Mouse (Mus musculus) MEL (cell line): ENCODE data around the gene Dnhd1. TPM values are rescaled to one million over a fixed set of nuclear protein-coding genes. Genes with fewer than 3 reads are reported as not detected.
"Not testable (repeated sequence)": the region's sequence is repeated elsewhere in the genome, so short reads cannot be mapped to it uniquely, and the experiment has no call there.

Experiments used
- DNase-seq: peaks from one replicate; pipeline ENCODE4 v3.0.0; 2011; ENCODE audit warnings: low read depth, low spot score
- H3K27ac ChIP-seq: 2 replicates; pipeline ENCODE4 v1.5.1; 2012; ENCODE audit warnings: low read depth, mild to moderate bottlenecking, control low read depth, low read length, moderate library complexity; ENCODE audit not compliant: control insufficient read depth
- H3K27me3 ChIP-seq, 2 experiments: fragments of 150-350 bp in 1 of 2; sonication (generic) in 1 of 2; 2 replicates each; pipeline ENCODE4 v1.6.1; 2012; ENCODE audit warnings: low read length in 2 of 2, mild to moderate bottlenecking in 2 of 2, improper control_type of control experiment in 1 of 2, moderate library complexity in 1 of 2; ENCODE audit not compliant: insufficient read depth in 2 of 2, control insufficient read depth in 1 of 2
- H3K36me3 ChIP-seq, 2 experiments: 2 replicates each; pipeline ENCODE4 v1.6.1; 2012 to 2014; ENCODE audit warnings: low read length in 2 of 2, improper control_type of control experiment in 1 of 2, inconsistent platforms in 1 of 2, mild to moderate bottlenecking in 1 of 2; ENCODE audit not compliant: insufficient read depth in 2 of 2, control insufficient read depth in 1 of 2
- H3K4me1 ChIP-seq, 2 experiments: fragments of 150-350 bp in 1 of 2; sonication (generic) in 1 of 2; 2 replicates each; pipeline ENCODE4 v1.6.1; 2012; ENCODE audit warnings: low read length in 2 of 2, improper control_type of control experiment in 1 of 2, mild to moderate bottlenecking in 1 of 2; ENCODE audit not compliant: insufficient read depth in 2 of 2, control insufficient read depth in 1 of 2
- H3K4me3 ChIP-seq, 2 experiments: fragments of 150-350 bp in 1 of 2; sonication (generic) in 1 of 2; 2 replicates each; pipeline ENCODE4 v1.5.1; 2012; ENCODE audit warnings: low read depth in 2 of 2, low read length in 2 of 2, mild to moderate bottlenecking in 2 of 2, moderate library complexity in 2 of 2, control low read depth in 1 of 2, improper control_type of control experiment in 1 of 2; ENCODE audit not compliant: control insufficient read depth in 1 of 2, insufficient read depth in 1 of 2
- H3K79me2 ChIP-seq: 2 replicates; pipeline ENCODE4 v1.6.1; 2012; ENCODE audit warnings: mild to moderate bottlenecking, low read length, moderate library complexity; ENCODE audit not compliant: control insufficient read depth, poor library complexity, insufficient read depth
- H3K9ac ChIP-seq: 2 replicates; pipeline ENCODE4 v1.6.1; 2012; ENCODE audit warnings: low read depth, mild to moderate bottlenecking, control low read depth, low read length, moderate library complexity; ENCODE audit not compliant: control insufficient read depth, poor library complexity, severe bottlenecking
- H3K9me3 ChIP-seq: fragments of 150-350 bp; sonication (generic); replicated peaks from 2 replicates; pipeline ENCODE4 v1.6.1; 2012; ENCODE audit warnings: mild to moderate bottlenecking, low read length, improper control_type of control experiment, moderate library complexity; ENCODE audit not compliant: insufficient read depth
- ELF1 ChIP-seq: IDR thresholded peaks from 2 replicates; pipeline ENCODE4 v1.6.1; 2014; ENCODE audit warnings: low read depth, mild to moderate bottlenecking, inconsistent platforms, low read length, improper control_type of control experiment, moderate library complexity
- ETS1 ChIP-seq: IDR thresholded peaks from 2 replicates; pipeline ENCODE4 v1.6.1; 2012; ENCODE audit warnings: low read depth, mild to moderate bottlenecking, inconsistent platforms, low read length, improper control_type of control experiment, moderate library complexity
- GATA1 ChIP-seq: IDR thresholded peaks from 2 replicates; pipeline ENCODE4 v1.6.1; 2011; ENCODE audit warnings: low read depth, low read length, improper control_type of control experiment
- HCFC1 ChIP-seq: IDR thresholded peaks from 2 replicates; pipeline ENCODE4 v1.6.1; 2012; ENCODE audit warnings: low read depth, mild to moderate bottlenecking, inconsistent platforms, low read length, improper control_type of control experiment, moderate library complexity
- JUND ChIP-seq: IDR thresholded peaks from 2 replicates; pipeline ENCODE4 v1.6.1; 2011; ENCODE audit warnings: low read depth, mild to moderate bottlenecking, improper control_type of control experiment, low read length
- KAT2A ChIP-seq: conservative IDR thresholded peaks from 2 replicates; pipeline ENCODE4 v1.6.1; 2012; ENCODE audit warnings: low read depth, low read length, improper control_type of control experiment, inconsistent platforms
- MAX ChIP-seq: IDR thresholded peaks from 2 replicates; pipeline ENCODE4 v1.6.1; 2011; ENCODE audit warnings: low read length, improper control_type of control experiment
- MEF2A ChIP-seq: IDR thresholded peaks from 2 replicates; pipeline ENCODE4 v1.6.1; 2014; ENCODE audit warnings: low read depth, mild to moderate bottlenecking, inconsistent platforms, low read length, improper control_type of control experiment; ENCODE audit not compliant: poor library complexity, insufficient replicate concordance, severe bottlenecking; ENCODE audit errors: extremely low read depth
- MXI1 ChIP-seq: IDR thresholded peaks from 2 replicates; pipeline ENCODE4 v1.6.1; 2011; ENCODE audit warnings: mild to moderate bottlenecking, low read depth, low read length, improper control_type of control experiment
- MYC ChIP-seq: IDR thresholded peaks from 2 replicates; pipeline ENCODE4 v1.6.1; 2011; ENCODE audit warnings: low read depth, mild to moderate bottlenecking, low read length, improper control_type of control experiment, moderate library complexity
- NELFE ChIP-seq: IDR thresholded peaks from 2 replicates; pipeline ENCODE4 v1.6.1; 2011; ENCODE audit warnings: low read depth, low read length, improper control_type of control experiment
- NRF1 ChIP-seq: IDR thresholded peaks from 2 replicates; pipeline ENCODE4 v1.6.1; 2014; ENCODE audit warnings: low read depth, mild to moderate bottlenecking, inconsistent platforms, low read length, improper control_type of control experiment, moderate library complexity; ENCODE audit not compliant: poor library complexity, insufficient read depth, severe bottlenecking
- POLR2A ChIP-seq, 2 experiments: IDR thresholded peaks; 2 replicates each; pipeline ENCODE4 v1.6.1; 2011 to 2012; ENCODE audit warnings: low read length in 2 of 2, mild to moderate bottlenecking in 2 of 2, control low read depth in 1 of 2, improper control_type of control experiment in 1 of 2, low read depth in 1 of 2, moderate library complexity in 1 of 2; ENCODE audit not compliant: control insufficient read depth in 1 of 2, insufficient read depth in 1 of 2, poor library complexity in 1 of 2
- POLR2AphosphoS2 ChIP-seq: IDR thresholded peaks from 2 replicates; pipeline ENCODE4 v1.6.1; 2011; ENCODE audit warnings: low read length, improper control_type of control experiment
- RAD21 ChIP-seq: IDR thresholded peaks from 2 replicates; pipeline ENCODE4 v1.6.1; 2011; ENCODE audit warnings: mild to moderate bottlenecking, low read depth, low read length, improper control_type of control experiment
- RCOR1 ChIP-seq: IDR thresholded peaks from 2 replicates; pipeline ENCODE4 v1.6.1; 2012; ENCODE audit warnings: low read depth, mild to moderate bottlenecking, inconsistent platforms, low read length, improper control_type of control experiment
- SIN3A ChIP-seq: IDR thresholded peaks from 2 replicates; pipeline ENCODE4 v1.6.1; 2012; ENCODE audit warnings: low read length, improper control_type of control experiment, inconsistent platforms
- TBP ChIP-seq: IDR thresholded peaks from 2 replicates; pipeline ENCODE4 v1.8.0; 2011; ENCODE audit warnings: low read depth, low read length, improper control_type of control experiment
- TCF12 ChIP-seq: IDR thresholded peaks from 2 replicates; pipeline ENCODE4 v1.6.1; 2014; ENCODE audit warnings: low read depth, mild to moderate bottlenecking, inconsistent platforms, low read length, improper control_type of control experiment, moderate library complexity
- UBTF ChIP-seq: IDR thresholded peaks from 2 replicates; pipeline ENCODE4 v1.6.1; 2012; ENCODE audit warnings: low read depth, mild to moderate bottlenecking, inconsistent platforms, low read length, improper control_type of control experiment, moderate library complexity, borderline replicate concordance; ENCODE audit not compliant: insufficient read depth
- ZMIZ1 ChIP-seq: IDR thresholded peaks from 2 replicates; pipeline ENCODE4 v1.6.1; 2012; ENCODE audit warnings: low read depth, mild to moderate bottlenecking, inconsistent platforms, low read length, improper control_type of control experiment, moderate library complexity
- polyA plus RNA-seq, 2 experiments: library from polyadenylated mRNA; stranded (reverse) in 1 of 2; unstranded in 1 of 2; fragments of >175 nt in 1 of 2; fragments of >200 nt in 1 of 2; gene quantifications; 2 replicates each; pipeline versions ENCODE4 v1.2.1 to v1.2.4; 2012; ENCODE audit warnings: low replicate concordance in 2 of 2, low read depth in 1 of 2; ENCODE audit not compliant: insufficient read length in 2 of 2, insufficient read depth in 1 of 2, missing spikeins in 1 of 2
- total RNA-seq: library from RNA; depleted of rRNA; stranded (reverse); fragments of 300-350 nt; gene quantifications from 2 replicates; pipeline ENCODE4 v1.2.3, GENCODE M21; 2012

Dnhd1 gene
- total and polyA plus RNA-seq, 3 experiments, result 1.7 to 2.6 TPM; not detected in 1

DNA sequence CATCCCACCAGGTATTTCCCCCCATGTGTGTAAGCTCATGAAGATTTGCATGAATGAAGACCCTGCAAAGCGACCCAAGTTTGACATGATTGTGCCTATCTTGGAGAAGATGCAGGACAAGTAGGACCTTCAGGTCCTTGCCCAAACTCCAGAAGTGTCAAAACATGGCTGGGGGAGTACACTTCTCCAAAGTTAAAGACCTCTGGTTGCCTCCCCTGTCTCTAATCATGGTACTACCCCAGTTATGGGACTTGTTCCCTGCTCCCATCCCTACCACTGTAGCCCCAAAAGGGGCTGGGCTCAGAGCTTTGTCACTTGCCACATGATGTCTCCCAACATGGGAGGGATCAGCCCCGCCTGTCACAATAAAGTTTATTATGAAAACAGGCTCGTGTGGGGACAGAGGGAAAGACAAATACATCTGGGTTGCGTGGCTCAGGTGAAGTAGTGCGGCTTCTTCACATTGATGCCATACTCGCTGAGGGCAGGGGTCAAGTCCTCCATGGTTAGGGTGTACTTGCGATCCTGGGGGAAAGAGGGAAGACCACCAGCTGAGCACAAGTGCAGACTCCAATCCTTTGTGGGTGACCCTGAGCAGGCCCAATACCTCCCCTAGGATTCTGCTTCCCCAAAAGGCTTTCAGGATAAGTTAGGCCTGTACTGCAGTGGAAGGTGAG is 92.0 kb downstream of the Dnhd1 start:
- Histone ChIP-seq H3K4me1 (peaks cover 11 to 19% of the 10 kb centered on the region in 2 experiments), H3K79me2 (peaks cover 15% of the 10 kb centered on the region), H3K9ac (peak overlapping the region; percentile 97), H3K36me3 (peaks cover 4 to 24% of the 10 kb centered on the region in 2 experiments; a peak in 3 of 4 replicates), H3K4me3 (peak overlapping the region in 1 of 2 experiments; percentile 92; a peak in 1 of 4 replicates)
- not testable (repeated sequence) for DNase-seq, H3K27ac ChIP-seq, H3K9me3 ChIP-seq, H3K27me3 ChIP-seq
- TF ChIP-seq ZMIZ1, result peak; percentile 50; the same call in 1 of the 2 replicates

DNA sequence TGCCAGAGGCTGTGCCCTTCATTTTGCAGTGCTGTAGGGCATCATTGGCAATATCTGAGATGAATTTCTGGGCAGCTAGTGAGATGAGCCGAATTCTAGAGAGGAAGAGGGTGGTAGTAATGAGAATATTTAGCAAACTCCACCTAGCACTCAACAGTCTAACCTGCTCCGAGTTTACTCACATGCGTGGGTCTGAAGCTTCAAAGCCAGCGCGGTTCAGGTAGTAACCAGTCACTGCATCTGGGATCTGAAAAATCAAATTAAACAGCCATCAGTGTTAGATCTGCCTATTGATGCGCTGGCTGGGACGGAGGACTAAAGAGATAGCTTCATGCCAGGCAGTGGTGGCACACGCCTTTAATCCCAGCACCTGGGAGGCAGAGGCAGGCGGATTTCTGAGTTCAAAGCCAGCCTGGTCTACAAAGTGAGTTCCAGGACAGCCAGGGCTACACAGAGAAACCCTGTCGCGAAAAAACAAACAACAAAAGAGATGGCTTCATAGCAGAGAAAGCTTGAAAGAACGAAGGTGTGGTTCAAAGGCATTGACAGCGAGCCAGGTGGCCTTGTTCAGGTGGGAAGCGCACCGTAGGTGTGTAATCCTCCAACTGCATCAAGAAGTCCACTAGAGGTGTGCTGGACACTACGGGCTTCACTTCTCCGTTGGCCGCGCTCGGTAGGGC is 92.8 kb downstream of the Dnhd1 start:
- H3K79me2 ChIP-seq, result peaks cover 14% of the 10 kb centered on the region
- not testable (repeated sequence) for H3K27me3 ChIP-seq, H3K9me3 ChIP-seq
- peaks cover 4 to 20% of the 10 kb centered on the region in 2 experiments; a peak in 3 of 4 replicates for H3K36me3 ChIP-seq
- peak overlapping the region; percentile 97 for H3K9ac ChIP-seq
- peak; percentile 29 for DNase-seq
- H3K27ac ChIP-seq, result peak overlapping the region; percentile 59
- peak overlapping the region; percentile 90 to 92 for H3K4me3 ChIP-seq
- H3K4me1 ChIP-seq, result peaks cover 9 to 19% of the 10 kb centered on the region in 2 experiments

DNA sequence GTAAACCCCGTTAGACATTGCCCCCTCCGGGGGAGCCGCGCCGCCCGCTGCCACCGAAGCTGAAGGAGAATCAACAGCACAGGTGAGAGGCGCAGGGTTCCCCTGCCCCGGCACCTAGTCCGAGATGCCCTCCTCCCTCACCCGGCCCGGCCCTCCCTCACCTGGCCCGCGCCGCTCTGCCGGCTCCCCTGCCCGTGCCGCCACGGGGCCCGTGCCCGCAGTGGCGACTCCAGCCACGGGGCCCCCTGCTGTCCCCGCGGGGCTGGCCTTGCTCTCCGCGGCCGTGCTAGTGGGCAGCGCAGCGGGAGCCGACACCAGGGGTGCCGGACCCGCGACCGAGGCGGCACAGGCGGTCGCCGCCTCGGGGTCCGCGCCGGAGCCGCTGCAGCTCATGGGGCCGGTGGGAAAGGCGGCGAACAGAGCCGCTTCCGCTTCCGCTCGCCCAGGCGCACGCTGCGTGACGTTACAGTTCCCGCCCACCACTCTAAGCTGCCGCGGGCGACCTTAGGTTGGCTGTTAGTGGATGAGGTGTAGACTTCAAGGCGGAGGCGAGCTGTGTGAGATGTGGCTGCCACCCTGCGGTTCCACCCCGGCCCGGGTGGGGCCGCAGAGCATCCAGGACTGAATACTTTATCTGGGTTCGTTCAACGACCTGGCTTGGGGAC is 93.4 kb downstream of the Dnhd1 start, which contains the start of gene Taf10:
Gene Taf10 (minus strand): TSS at position 436 of the 665 bp plus-strand sequence.
- H3K9me3 ChIP-seq, result no peaks in the 10 kb centered on the region
- peaks cover 14% of the 10 kb centered on the region for H3K79me2 ChIP-seq
- DNase-seq, result peak; percentile 96
- peak within 1 kb of the TSS; percentile 90 to 92 for H3K4me3 ChIP-seq
- no peaks in the 10 kb centered on the region for H3K27me3 ChIP-seq
- H3K9ac ChIP-seq, result peak within 1 kb of the TSS; percentile 97
- H3K36me3 ChIP-seq, result peaks cover 4 to 14% of the 10 kb centered on the region in 2 experiments; a peak in 3 of 4 replicates
- H3K27ac ChIP-seq, result peak within 1 kb of the TSS; percentile 85
- H3K4me1 ChIP-seq, result peaks cover 3 to 14% of the 10 kb centered on the region in 2 experiments
- TF ChIP-seq UBTF (no peak), TBP (peak; percentile 77), POLR2AphosphoS2 (no peak; the same call in 1 of the 2 replicates), SIN3A (peak; percentile 83; the same call in 1 of the 2 replicates), RCOR1 (0 out of 2 replicates have a peak, but pooled peaks have one; percentile 11), ELF1 (peak; percentile 95), POLR2A (IDR thresholded peaks at IDR 0.05; ENCODE audit: control insufficient read depth in 1 of 2, insufficient read depth in 1 of 2, low read depth in 1 of 2, low read length in 2 of 2, poor library complexity in 1 of 2) (peak; percentile 87 to 88; a peak in 3 of 4 replicates), ZMIZ1 (peak; percentile 79; the same call in 1 of the 2 replicates), MAX (peak; percentile 77), NRF1 (peak; percentile 51; the same call in 1 of the 2 replicates), KAT2A (no peak; the same call in 1 of the 2 replicates), RAD21 (peak; percentile 34), MXI1 (peak; percentile 91), NELFE (peak; percentile 84), GATA1 (0 out of 2 replicates have a peak, but pooled peaks have one; percentile 4), MEF2A (no peak), MYC (peak; percentile 74; the same call in 1 of the 2 replicates), TCF12 (peak; percentile 53; the same call in 1 of the 2 replicates), JUND (no peak), ETS1 (0 out of 2 replicates have a peak, but pooled peaks have one; percentile 33), HCFC1 (peak; percentile 85)
